1 mouse cellular context compared by ENCODE assay signal in the genomic region with DNA sequence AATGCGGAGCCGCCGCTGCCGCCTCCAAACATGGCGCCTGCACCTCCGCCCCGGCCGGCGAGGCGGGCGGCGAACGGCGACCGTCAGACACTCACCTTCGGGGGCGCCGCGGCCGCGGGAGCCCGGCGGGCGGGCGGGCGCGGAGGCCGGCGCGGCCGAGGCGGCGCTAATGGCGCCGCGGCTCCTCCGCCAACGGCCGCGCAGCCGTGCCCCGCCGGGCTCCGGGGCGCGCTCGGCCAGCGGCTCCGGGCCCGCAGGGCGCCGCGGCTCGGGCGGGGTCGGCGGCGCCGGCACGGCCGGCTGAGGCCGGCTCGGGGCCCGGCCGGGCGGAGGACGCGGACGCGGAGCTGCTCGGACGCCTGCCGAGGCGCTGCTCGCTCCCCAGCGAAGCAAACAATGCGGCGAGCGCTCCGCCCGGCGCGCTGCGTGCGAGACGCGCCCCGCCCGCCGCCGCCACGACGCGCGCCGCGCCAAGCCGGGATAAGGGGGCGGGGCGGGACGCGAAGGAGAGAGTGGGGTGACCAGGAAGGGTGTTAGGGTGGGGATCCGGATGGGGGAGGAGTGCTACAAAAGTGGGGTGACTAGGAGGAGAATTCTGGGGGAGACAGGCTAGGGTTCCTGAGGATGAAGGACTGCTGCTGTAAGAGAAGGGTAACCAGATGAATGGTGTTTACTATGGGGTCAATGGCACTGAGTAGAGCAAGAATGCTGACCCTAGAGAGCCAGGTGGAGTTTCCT.
A peak's percentile ranks its signal among the peaks of the same experiment; 100 is the strongest.
TF ChIP-seq lines count a peak whose summit lies in the region.

A gene (minus strand): TSS at position 400 of the 738 bp plus-strand sequence.

TF ChIP-seq in CH12.LX, 34 proteins besides CTCF, POLR2A, EP300 and RAD21 (continued from another document):
- TF ChIP-seq SIN3A (IDR thresholded peaks at IDR 0.05; ENCODE audit: low read length) (0 out of 2 replicates have a peak, but pooled peaks have one; percentile 24), BHLHE40 (IDR thresholded peaks at IDR 0.05; ENCODE audit: low read depth, low read length) (no peak), MYC (IDR thresholded peaks at IDR 0.05; ENCODE audit: low read depth, low read length) (no peak), ELF1 (IDR thresholded peaks at IDR 0.05; ENCODE audit: low read depth, low read length) (peak; percentile 62; the same call in 1 of the 2 replicates), CHD2 (IDR thresholded peaks at IDR 0.05; ENCODE audit: low read length) (no peak), NRF1 (IDR thresholded peaks at IDR 0.05; ENCODE audit: low read depth, low read length) (0 out of 2 replicates have a peak, but pooled peaks have one; percentile 14), ZMIZ1 (IDR thresholded peaks at IDR 0.05; ENCODE audit: low read depth, low read length) (peak; percentile 51; the same call in 1 of the 2 replicates), ZNF384 (IDR thresholded peaks at IDR 0.05; ENCODE audit: low read depth, low read length) (no peak)
